ENCODE assay signal across 29 mouse cellular contexts in genomic region chr5:38302651-38303050, GRCm38 (mm10). TPM values are rescaled to one million over a fixed set of nuclear protein-coding genes. Genes with fewer than 3 reads are reported as not detected.
A peak's percentile ranks its signal among the peaks of the same experiment; 100 is the strongest.
DNase-seq lines count a peak whose midpoint lies in the region; ATAC-seq and TF ChIP-seq lines count a peak whose summit lies in the region.
"Had no signal": no experiment of that assay in that cellular context is flagged by ENCODE, and none has a peak within 500 bp of the region (broad histone marks: within the 10 kb centered on the region; RNA-seq: fewer than 3 reads in every experiment).

No protein-coding gene starts in this region.

- no peaks in the 10 kb centered on the region for H3K79me3 ChIP-seq in C2C12 (ENCODE audit: low read depth)

- no peak for ATAC-seq in hindbrain, embryonic 11.5 days (ENCODE audit: low FRiP score)
- ATAC-seq in hindbrain, embryonic 13.5 days (ENCODE audit: low FRiP score) = no peak

- no peaks in the 10 kb centered on the region for H3K79me2 ChIP-seq in C2C12 (ENCODE audit: control insufficient read depth, insufficient read depth)

- no peaks in the 10 kb centered on the region for H3K27me3 ChIP-seq in hindbrain, embryonic 11.5 days (ENCODE audit: control insufficient read depth, insufficient read depth, low read length)
- H3K27me3 ChIP-seq in hindbrain, embryonic 13.5 days = no peaks in the 10 kb centered on the region
- H3K27me3 ChIP-seq in C2C12 (ENCODE audit: control insufficient read depth, insufficient read depth, insufficient read length) = no peaks in the 10 kb centered on the region
- H3K27me3 ChIP-seq: embryonic facial prominence, embryonic 15.5 days; hindbrain, embryonic 15.5 days; midbrain, embryonic 12.5 days had no signal

- no peaks in the 10 kb centered on the region for H3K4me1 ChIP-seq in hindbrain, embryonic 11.5 days (replicated peaks; ENCODE audit: control insufficient read depth, insufficient read depth, low read length)
- no peaks in the 10 kb centered on the region for H3K4me1 ChIP-seq in hindbrain, embryonic 13.5 days (replicated peaks)
- H3K4me1 ChIP-seq in brown adipose tissue, adult 24 weeks (ENCODE audit: control insufficient read depth, insufficient read depth, insufficient read length, low read length) = peaks cover 7% of the 10 kb centered on the region; the same call in 1 of the 2 replicates
- H3K4me1 ChIP-seq: embryonic facial prominence, embryonic 15.5 days; heart, embryonic 13.5 days; hindbrain, embryonic 15.5 days; midbrain, embryonic 12.5 days had no signal

- 27% methylated on average over 12 of the region's 12 CpGs for WGBS in hindbrain, embryonic 11.5 days
- 16% methylated on average over 12 of the region's 12 CpGs for WGBS in hindbrain, embryonic 13.5 days

- peak; percentile 12 for DNase-seq in embryo, embryonic 10 days (ENCODE audit: low spot score)
- DNase-seq in embryo, embryonic 9.5 days (ENCODE audit: extremely low spot score) = no peak
- peak; percentile 13 for DNase-seq in hindbrain, embryonic 11.5 days (ENCODE audit: low spot score)
- DNase-seq in ovary, postnatal 14 days (ENCODE audit: low spot score) = no peak
- DNase-seq: adrenal gland, postnatal 10 days; cerebellum, adult 9-10 months; gastrocnemius, postnatal 36 days; heart, adult 2 months; heart, postnatal 14 days; kidney, adult 9 months; kidney, postnatal 25 days; lung, postnatal 14 days; right cerebral cortex, postnatal 25 days; spleen, adult 18-20 months; thymus, postnatal 36 days had no signal

- H3K27ac ChIP-seq in hindbrain, embryonic 11.5 days (ENCODE audit: low read depth, low read length) = no peak overlapping the region
- H3K27ac ChIP-seq in hindbrain, embryonic 13.5 days = no peak overlapping the region
- 0 out of 2 replicates have a peak overlapping the region, but pooled peaks have one; percentile 36 for H3K27ac ChIP-seq in brown adipose tissue, adult 24 weeks (replicated peaks; ENCODE audit: low read depth, low read length)
- H3K27ac ChIP-seq: embryonic facial prominence, embryonic 15.5 days; heart, adult 2 months; heart, embryonic 13.5 days; hindbrain, embryonic 15.5 days; layer of hippocampus, adult 2 months; midbrain, embryonic 12.5 days had no signal

- no peak for TF ChIP-seq CTCF in C2C12 (IDR thresholded peaks at IDR 0.05; ENCODE audit: control insufficient read depth, insufficient read depth, insufficient read length)

- no peak overlapping the region for H3K4me2 ChIP-seq in hindbrain, embryonic 11.5 days (replicated peaks; ENCODE audit: low read depth, low read length)
- no peak overlapping the region for H3K4me2 ChIP-seq in hindbrain, embryonic 13.5 days
- H3K4me2 ChIP-seq: embryonic facial prominence, embryonic 15.5 days; heart, embryonic 13.5 days; hindbrain, embryonic 15.5 days; midbrain, embryonic 12.5 days had no signal

- H3K9ac ChIP-seq in hindbrain, embryonic 11.5 days (ENCODE audit: low read depth, low read length) = no peak overlapping the region
- H3K9ac ChIP-seq in hindbrain, embryonic 13.5 days = no peak overlapping the region
- H3K9ac ChIP-seq: embryonic facial prominence, embryonic 15.5 days; heart, embryonic 13.5 days; hindbrain, embryonic 15.5 days; midbrain, embryonic 12.5 days had no signal

- no peak overlapping the region for H3ac ChIP-seq in C2C12 (ENCODE audit: control insufficient read depth, insufficient read length, low read depth)

- H3K36me3 ChIP-seq in hindbrain, embryonic 11.5 days (ENCODE audit: control insufficient read depth, insufficient read depth, low read length) = no peaks in the 10 kb centered on the region
- H3K36me3 ChIP-seq in hindbrain, embryonic 13.5 days = no peaks in the 10 kb centered on the region
- H3K36me3 ChIP-seq in C2C12 (ENCODE audit: control insufficient read depth, insufficient read depth) = no peaks in the 10 kb centered on the region
- H3K36me3 ChIP-seq: embryonic facial prominence, embryonic 15.5 days; G1E; heart, embryonic 13.5 days; hindbrain, embryonic 15.5 days; midbrain, embryonic 12.5 days had no signal

- H3K4me3 ChIP-seq in hindbrain, embryonic 11.5 days (ENCODE audit: low read depth, low read length) = no peak overlapping the region
- H3K4me3 ChIP-seq in hindbrain, embryonic 13.5 days = no peak overlapping the region
- H3K4me3 ChIP-seq in C2C12 (ENCODE audit: insufficient read depth, poor library complexity, severe bottlenecking) = no peak overlapping the region
- no peak overlapping the region for H3K4me3 ChIP-seq in brown adipose tissue, adult 24 weeks (ENCODE audit: insufficient read depth, low read depth, low read length)
- H3K4me3 ChIP-seq: embryonic facial prominence, embryonic 15.5 days; heart, adult 2 months; heart, embryonic 13.5 days; hindbrain, embryonic 15.5 days; layer of hippocampus, adult 2 months; midbrain, embryonic 12.5 days had no signal

- no peaks in the 10 kb centered on the region for H3K9me3 ChIP-seq in hindbrain, embryonic 11.5 days (ENCODE audit: control insufficient read depth, low read length)
- H3K9me3 ChIP-seq in hindbrain, embryonic 13.5 days = no peaks in the 10 kb centered on the region
- H3K9me3 ChIP-seq: embryonic facial prominence, embryonic 15.5 days; G1E; heart, embryonic 13.5 days; hindbrain, embryonic 15.5 days; midbrain, embryonic 12.5 days had no signal

TF ChIP-seq in C2C12, 6 proteins besides CTCF, POLR2A, EP300 and RAD21:
- TF ChIP-seq MYOD1 (IDR thresholded peaks at IDR 0.05; ENCODE audit: control insufficient read depth, insufficient read length, low read depth) (peak; percentile 83), USF1 (IDR thresholded peaks at IDR 0.05; ENCODE audit: low read depth) (no peak), CEBPB (IDR thresholded peaks at IDR 0.05; ENCODE audit: low read depth) (no peak), MAX (IDR thresholded peaks at IDR 0.05) (peak; percentile 75), FOSL1 (IDR thresholded peaks at IDR 0.05; ENCODE audit: insufficient read depth, low read length, poor library complexity, severe bottlenecking) (no peak), MYOG (IDR thresholded peaks at IDR 0.05; ENCODE audit: control insufficient read depth, extremely low read depth, insufficient read length) (no peak)

RNA-seq across cellular contexts. Expression of gene Drd5, which starts 16.5 kb away (rescaled TPM):
- not detected in 2 replicates for polyA plus RNA-seq in hindbrain, embryonic 11.5 days (2014; fragmentation: Nextera tagmentation; extraction: Ambion mirVana)
- polyA plus RNA-seq in hindbrain, embryonic 13.5 days (2015; fragmentation: Nextera tagmentation; extraction: Ambion mirVana) = 0.13 and 0.35 TPM in 2 replicates
- not detected for polyA plus RNA-seq in C2C12 (2012; fragmentation: generic; extraction: Trizol)
- not detected in 2 replicates for polyA plus RNA-seq in brown adipose tissue, adult 24 weeks (2012; ENCODE audit: insufficient read depth, insufficient read length, missing spikeins)
- polyA plus RNA-seq: embryonic facial prominence, embryonic 15.5 days; G1E; heart, adult 2 months; heart, embryonic 13.5 days; intestine, embryonic 14.5 days; limb, embryonic 11.5 days; liver, adult 2 months; liver, embryonic 16.5 days; neural tube, embryonic 11.5 days had no signal

RNA-seq across cellular contexts. Expression of gene Otop1, which starts 26.9 kb away (rescaled TPM):
- polyA plus RNA-seq in hindbrain, embryonic 11.5 days (2014; fragmentation: Nextera tagmentation; extraction: Ambion mirVana) = 0.14 TPM in 1 of 2 replicates, not detected in the other
- not detected in 2 replicates for polyA plus RNA-seq in hindbrain, embryonic 13.5 days (2015; fragmentation: Nextera tagmentation; extraction: Ambion mirVana)
- 0.05 TPM for polyA plus RNA-seq in C2C12 (2012; fragmentation: generic; extraction: Trizol)
- polyA plus RNA-seq in brown adipose tissue, adult 24 weeks (2012; ENCODE audit: insufficient read depth, insufficient read length, missing spikeins) = 131 and 159 TPM in 2 replicates
- polyA plus RNA-seq: embryonic facial prominence, embryonic 15.5 days; G1E; heart, embryonic 13.5 days; intestine, embryonic 14.5 days; liver, adult 2 months; liver, embryonic 16.5 days; midbrain, embryonic 12.5 days; neural tube, embryonic 11.5 days had no signal

RNA-seq across cellular contexts. Expression of gene Tmem128, which starts 42.7 kb away (rescaled TPM):
- 105 TPM in 2 replicates for polyA plus RNA-seq in hindbrain, embryonic 11.5 days (2014; fragmentation: Nextera tagmentation; extraction: Ambion mirVana)
- 101 and 104 TPM in 2 replicates for polyA plus RNA-seq in hindbrain, embryonic 13.5 days (2015; fragmentation: Nextera tagmentation; extraction: Ambion mirVana)
- 38.3 TPM for polyA plus RNA-seq in C2C12 (2012; fragmentation: generic; extraction: Trizol)
- polyA plus RNA-seq in brown adipose tissue, adult 24 weeks (2012; ENCODE audit: insufficient read depth, insufficient read length, missing spikeins) = 53.7 and 66.6 TPM in 2 replicates

Comparison
In these comparisons a context has a peak if more than half of its experiments do, and no peak if none do; other contexts are left out.
1. DNase-seq: peak in embryo, embryonic 10 days (single experiment) and hindbrain, embryonic 11.5 days (single experiment); none in embryo, embryonic 9.5 days (single experiment) and ovary, postnatal 14 days (single experiment).
2. RNA of gene Otop1, which starts 26.9 kb away (polyA plus RNA-seq): 131 to 159 TPM in brown adipose tissue, adult 24 weeks; 0.05 TPM in C2C12 (single experiment), 0.14 TPM in hindbrain, embryonic 11.5 days and not detected in hindbrain, embryonic 13.5 days; every median in the first group is over 100 times any median in the second.